Mouse (Mus musculus) effector memory CD4-positive, alpha-beta T cell, adult 7 months (primary cell): ENCODE results near the gene Ankrd55. TPM values are rescaled to one million over a fixed set of nuclear protein-coding genes. Genes with fewer than 3 reads are reported as not detected.

Experiments used
- polyA plus RNA-seq: library from polyadenylated mRNA; unstranded; fragments of 100-300 nt; shearing (Covaris generic); gene quantifications from one replicate; pipeline ENCODE4 v1.2.1, GENCODE M21; 2017

The Ankrd55 gene
- polyA plus RNA-seq, result 0.82 TPM

DNA sequence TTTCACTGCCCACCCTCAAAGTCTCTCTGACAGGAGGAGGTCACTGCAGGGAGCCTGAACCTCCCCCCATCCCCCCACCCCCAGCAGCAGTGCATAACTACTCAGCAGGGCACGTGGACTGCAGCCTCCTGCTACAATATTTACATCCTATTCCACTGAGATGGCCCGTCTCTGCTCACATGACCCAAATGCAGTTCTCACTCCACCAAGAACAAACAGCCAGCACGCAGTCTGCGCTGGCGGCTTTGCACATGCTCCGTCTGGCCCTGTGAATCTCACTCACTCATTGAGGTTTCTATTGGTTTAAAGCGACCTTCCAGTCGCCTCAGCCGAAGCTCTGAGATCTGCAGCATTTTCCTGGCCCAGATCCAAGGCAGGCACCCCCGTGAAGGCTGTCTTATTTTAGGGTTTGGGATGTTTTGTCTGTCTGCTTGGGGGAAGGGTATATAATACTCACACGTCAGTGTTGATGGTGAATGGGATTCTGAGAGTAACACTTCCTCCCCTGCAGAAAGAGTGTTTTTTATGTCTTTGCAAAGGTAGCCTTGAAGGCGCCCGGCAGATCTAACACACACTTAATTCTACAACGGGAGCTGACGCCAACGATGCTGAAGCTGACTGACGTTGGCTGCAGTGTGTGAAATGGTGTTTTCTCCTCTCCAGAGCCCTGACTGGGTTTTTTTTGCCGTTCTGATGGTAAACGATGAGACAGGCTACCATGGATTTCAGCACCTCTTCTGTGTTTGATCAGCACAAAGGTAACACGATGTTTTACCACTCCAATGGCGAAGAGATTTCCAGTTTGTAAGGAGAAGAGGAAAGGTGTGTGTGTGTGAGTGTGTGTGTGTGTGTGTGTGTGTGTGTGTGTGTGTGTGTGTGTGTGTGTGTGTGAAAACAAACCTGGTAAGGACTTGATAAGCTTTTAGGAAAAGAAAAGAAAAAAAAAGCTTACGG lies at the start of gene Ankrd55:
Gene Ankrd55, plus strand, starts transcription at position 227 of the 954 bp plus-strand sequence.

Other genes with a start within 250 kb of the Ankrd55 start
- gene Il6st, start 175.6 kb downstream of the Ankrd55 start, polyA plus RNA-seq, result 76.0 TPM